Mouse (Mus musculus) Muller cell, postnatal 12 days (primary cell): ENCODE results near the gene Epn1.

Source experiments
- DNase-seq: peaks from one replicate; pipeline ENCODE4 v3.0.0-alpha.2; 2015; ENCODE audit errors: inconsistent ontology term

Gene Epn1

DNA sequence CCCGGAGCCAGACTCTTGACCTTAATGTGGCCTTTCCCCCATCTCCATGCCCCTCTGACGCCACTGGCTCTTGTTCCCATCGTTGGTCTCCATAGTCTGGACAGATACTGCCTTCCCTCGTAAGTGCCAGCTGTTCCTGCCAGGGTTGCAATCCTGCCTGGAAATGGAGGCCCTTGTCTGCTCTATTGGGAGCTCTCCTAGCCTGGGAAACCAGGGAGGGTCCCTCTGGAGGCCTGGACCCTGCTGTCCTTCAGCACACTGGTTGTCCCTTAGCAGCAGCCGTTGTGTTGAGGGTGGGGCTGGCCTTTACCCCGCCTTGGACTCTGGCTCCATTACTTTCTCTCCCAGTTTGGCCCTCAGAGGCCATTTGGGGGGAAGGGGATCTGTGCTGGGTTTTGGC is 12.3 kb downstream of the Epn1 start:
- DNase-seq = no peak

DNA sequence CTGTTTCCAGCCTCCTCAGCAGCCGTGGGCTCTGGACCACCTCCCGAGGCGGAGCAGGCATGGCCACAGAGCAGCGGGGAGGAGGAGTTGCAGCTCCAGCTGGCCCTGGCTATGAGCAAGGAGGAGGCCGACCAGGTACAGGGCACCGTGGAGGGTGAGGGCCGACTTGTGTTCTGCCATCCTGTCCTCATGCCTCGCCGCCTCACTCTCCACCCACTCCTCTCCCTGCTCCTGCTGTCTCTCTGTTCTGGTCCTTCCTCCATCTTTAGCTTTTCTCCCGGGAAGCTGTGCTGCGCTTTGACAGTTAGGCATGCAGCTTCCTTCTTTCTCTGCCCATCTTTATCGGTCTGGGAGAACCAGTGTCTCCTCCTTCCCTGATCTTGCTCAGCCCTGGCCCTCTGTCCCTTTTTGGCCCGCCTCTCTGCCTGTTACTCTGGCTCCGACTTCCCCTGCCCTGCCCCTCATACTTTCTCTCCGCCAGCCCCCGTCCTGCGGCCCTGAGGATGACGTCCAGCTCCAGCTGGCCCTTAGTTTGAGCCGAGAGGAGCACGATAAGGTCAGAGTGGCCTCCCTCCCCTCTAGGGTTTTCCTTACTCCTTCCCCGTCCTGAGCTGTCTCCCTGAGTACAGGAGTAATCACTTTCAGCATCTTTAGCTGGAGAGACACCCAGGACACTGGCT is 12.9 kb downstream of the Epn1 start:
- no peak for DNase-seq

DNA sequence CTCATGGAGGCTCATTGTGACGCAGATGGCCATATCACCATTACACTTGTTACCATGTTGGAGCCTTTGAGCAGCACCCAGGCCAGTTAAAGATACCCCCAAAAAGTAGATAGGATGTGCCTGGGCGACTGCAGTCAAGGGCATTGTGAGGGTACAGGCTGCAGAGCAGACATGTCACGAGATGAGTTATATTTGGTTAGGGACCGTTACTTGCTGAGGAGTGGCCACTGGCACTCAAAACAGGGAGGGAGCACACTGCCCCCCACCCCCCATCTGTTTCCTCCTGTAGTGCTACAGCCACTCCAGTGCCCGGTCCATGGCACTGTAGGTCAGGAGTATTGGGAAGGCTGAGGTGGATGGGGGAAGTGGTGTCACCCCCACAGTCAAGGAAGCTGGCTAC is 18.7 kb downstream of the Epn1 start:
- no peak for DNase-seq

DNA sequence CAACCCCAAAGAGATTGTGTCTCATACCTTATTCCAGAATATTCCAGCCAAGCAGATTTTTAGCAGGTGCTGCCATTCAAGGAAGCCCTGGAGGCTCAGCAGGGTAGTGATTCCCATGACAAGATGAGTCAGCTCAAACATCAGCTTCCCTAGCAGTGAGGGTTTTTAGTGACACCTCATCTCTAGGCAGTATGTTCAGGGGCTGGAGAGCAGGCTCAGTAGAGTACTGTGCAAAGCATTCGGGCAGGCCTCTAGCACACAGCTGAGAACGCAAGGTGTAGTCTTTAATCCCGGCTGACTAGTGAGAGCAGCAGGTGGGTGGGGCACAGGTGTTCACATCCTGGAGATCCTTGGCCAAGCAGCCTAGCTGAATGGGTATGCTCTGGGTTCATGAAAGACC is 19.8 kb downstream of the Epn1 start:
- no peak for DNase-seq

DNA sequence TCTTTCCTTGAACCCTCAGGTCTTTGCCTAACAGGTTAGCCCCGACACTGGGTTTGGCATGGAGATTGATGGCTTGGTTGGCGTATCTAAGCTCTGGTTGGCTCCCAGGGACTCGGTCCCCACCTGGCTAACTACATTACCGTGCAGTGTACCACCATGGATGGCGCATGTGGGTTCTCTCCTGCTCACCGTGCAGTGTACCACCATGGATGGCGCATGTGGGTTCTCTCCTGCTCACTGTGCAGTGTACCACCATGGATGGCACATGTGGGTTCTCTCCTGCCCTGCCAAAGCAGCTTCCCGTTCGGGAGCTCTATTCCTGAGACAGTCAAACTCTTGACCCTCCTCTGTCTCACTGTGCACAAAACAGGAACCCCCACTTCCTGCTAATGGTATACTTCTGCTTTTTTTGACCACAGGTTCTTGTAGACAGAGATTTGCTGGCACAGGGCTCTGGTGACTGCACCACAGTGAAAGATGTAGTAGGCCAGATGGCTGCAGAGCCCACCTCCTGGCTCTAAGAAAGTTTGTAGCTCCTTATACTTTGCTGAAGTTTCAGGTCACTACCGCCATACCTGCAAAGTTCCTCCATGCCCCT is 21.1 kb downstream of the Epn1 start:
- no peak for DNase-seq

DNA sequence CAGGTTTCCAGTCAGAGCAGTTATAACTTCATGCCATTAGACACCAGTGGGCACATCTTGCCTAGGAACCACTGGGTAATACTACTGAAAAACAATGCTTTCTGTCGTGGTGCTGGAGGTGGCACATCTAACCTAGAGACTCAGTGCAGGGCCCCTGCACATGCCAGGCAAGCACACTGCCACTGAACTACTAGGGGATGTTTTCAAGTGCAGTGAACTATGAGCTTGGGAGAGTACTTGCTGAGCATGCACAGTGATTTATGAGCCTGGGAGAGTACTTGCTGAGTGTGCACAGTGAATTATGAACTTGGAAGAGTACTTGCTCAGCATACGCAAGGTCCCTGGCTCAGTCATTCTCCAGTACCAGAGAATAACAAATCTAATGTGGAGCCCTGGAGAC is 22.5 kb downstream of the Epn1 start:
- DNase-seq = no peak

DNA sequence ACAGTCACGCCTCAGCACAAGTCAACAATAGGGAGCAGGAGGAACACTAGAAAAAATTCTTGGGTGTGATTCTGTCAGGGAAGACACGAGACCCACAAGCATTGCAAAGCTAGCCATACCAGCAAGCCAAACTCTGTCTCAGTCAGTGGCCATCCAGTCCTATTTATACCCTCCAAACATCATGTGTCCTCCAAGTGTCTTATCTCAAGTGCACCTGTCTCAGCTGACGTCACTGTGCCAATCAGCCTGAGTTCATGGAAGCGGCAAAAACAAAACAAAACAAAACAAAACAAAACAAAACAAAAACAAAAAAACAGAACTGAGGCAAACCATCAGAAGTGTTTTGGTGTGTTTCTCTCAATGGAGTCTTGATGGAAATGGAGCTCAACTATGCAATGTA is 28.2 kb downstream of the Epn1 start:
- DNase-seq = no peak

DNA sequence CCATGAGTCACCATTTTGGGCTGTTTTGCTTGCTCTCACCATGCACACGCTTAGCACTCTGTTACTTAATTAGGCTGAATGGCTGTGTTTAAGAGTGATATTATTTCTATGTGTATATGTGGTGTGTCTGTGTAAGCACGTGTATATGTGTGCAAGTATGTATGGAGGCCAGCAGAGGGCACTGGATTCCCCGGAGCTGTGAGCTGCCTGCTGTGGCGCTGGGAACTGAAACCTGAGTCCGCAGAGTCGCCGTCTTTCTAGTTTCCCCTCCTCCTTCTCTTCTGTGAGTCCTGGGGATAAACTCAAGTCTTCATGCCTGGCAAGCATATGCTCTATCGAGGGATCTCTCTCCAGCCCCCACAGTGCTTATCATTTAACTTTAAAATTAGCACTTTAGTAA is 29.3 kb downstream of the Epn1 start:
- DNase-seq = no peak

DNA sequence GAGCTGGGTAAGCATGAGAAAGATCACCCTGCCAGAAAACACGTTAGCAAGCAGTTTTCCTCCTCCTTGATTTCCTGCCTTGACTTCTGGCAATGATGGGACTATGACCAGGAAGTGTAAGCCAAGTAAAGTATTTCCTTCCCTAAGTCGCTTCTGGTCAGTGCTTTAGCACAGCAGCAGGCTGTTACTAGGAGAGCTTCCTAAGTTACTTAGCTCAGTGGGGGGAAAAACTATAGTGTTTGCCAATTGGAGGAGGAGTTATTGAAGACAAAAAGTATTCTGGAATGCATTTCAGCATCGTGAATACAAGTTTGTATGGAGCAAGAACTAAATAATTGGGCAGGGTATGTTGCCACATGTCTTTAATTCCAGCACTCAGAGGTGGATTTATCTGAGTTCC is 32.7 kb downstream of the Epn1 start:
- DNase-seq = no peak

DNA sequence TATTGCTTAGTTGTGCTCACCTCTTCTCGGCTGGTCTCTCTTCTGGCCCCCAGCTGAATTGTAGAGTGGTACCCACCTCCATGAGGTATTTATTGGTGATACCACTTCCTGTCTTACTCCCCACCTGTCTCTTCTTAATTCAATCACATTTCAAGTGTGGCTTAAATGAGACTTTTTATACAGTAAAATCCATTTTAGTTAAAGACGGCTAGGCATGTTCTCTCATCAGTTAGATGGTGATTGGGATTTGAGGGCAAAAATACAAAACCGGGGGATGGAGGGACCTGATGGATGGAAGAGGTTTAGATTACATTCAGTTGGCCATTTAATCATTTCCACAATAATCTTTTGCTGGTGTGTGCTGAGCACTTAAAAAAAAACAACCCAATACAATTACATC is 36.8 kb downstream of the Epn1 start, which contains the start of gene Rfpl4:
Rfpl4 (minus strand) TSS at position 101 of the 400 bp plus-strand sequence.
- no peak for DNase-seq

DNA sequence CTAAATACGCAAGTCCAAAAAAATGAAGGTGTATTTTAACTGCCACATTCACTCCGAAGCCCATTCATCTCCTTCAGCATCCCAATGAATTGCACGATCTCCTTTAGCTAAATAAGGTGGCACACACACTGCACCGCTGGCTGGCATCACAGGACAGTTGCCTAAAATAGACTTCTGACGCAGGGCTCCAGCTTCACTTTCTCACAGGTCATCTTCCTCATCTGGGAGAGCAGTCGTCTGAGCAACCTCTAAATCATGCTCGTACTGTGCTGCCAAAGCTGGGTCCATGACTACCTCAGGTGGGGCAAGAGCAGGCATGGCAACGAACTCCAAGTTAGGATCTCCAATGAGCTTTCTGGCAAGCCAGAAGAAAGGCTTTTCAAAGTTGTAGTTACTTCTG is 45.0 kb downstream of the Epn1 start:
- DNase-seq = no peak

DNA sequence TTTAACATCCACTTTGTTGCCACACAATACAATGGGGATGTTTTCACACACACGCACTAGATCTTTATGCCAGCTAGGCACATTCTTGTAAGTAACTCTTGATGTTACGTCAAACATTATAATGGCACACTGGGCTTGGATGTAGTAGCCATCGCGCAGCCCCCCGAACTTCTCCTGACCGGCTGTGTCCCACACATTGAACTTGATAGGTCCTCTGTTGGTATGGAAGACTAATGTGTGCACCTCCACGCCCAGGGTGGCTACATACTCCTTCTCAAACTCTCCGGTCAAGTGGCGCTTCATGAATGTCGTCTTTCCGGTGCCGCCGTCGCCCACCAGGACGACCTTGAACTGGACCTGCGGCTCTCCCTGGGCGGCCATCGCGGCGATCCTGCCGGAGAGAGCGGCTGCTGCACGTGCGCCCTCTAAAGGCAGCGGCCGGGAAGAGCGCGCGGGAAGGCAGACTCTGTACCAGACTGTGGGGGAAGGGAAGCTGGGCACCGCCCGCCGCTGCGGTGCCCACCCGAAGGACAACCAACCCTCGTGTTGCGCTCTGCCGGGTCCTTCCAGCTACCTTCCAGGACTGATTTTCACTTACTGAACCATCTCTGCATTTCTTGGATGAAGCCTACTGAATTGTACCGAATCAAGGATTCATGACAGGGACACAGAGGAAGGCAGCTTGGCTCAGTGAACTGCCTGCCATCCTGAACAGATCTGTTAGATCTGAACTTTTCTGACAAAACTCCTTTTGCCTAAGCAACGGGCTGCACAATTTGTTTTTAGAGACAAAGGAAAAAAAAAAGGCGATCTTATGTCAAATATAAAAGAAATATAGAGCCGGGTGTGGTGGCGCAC is 45.7 kb downstream of the Epn1 start, which contains the start of gene Rasl2-9:
Rasl2-9 (minus strand) TSS at position 402 of the 858 bp plus-strand sequence.
- peak; percentile 54 for DNase-seq
